8 mouse cellular contexts compared by ENCODE assay signal in the genomic region with DNA sequence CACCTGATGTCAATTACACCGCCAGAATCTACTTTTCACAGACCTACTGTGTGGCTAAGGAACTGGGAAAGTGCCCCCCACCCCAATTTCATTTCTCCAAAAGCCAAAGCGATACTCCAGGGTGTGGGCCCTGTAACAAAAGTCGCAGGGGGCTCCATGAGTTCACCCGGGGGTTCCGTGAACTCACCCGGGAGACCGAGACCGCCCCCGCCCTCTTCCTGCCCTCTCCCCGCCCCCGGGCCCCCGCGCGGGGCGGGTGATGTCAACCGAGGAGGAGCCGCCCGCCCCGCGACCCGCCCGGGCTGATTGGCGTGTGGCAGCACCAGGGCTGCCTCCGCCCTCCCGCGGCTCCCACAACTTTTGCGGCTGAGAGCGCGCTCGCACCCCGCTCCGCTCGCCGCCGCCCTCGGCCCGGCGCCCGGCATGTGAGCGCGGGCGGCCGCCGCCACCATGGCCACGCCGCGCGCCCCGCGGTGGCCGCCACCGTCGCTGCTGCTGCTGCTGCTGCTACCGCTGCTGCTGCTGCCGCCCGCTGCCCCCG. TPM values are rescaled to one million over a fixed set of nuclear protein-coding genes. Genes with fewer than 3 reads are reported as not detected.
DNase-seq lines count a peak whose midpoint lies in the region; ATAC-seq and TF ChIP-seq lines count a peak whose summit lies in the region.

Gene Heg1, plus strand, starts transcription at position 209 of the 541 bp plus-strand sequence.

- peak within 1 kb of the TSS; percentile 93 for H3K9ac ChIP-seq in heart, embryonic 15.5 days
- peak within 1 kb of the TSS; percentile 76 for H3K9ac ChIP-seq in liver, embryonic 16.5 days (ENCODE audit: low read depth, low read length)
- H3K9ac ChIP-seq in neural tube, embryonic 15.5 days (replicated peaks), result peak within 1 kb of the TSS; percentile 77

- no peaks in the 10 kb centered on the region for H3K9me3 ChIP-seq in E14TG2a.4 (ENCODE audit: low read length)
- no peaks in the 10 kb centered on the region for H3K9me3 ChIP-seq in forebrain, embryonic 10.5 days
- H3K9me3 ChIP-seq in heart, embryonic 15.5 days (replicated peaks), result no peaks in the 10 kb centered on the region
- H3K9me3 ChIP-seq in liver, embryonic 16.5 days (replicated peaks; ENCODE audit: control insufficient read depth, low read length), result no peaks in the 10 kb centered on the region
- no peaks in the 10 kb centered on the region for H3K9me3 ChIP-seq in neural tube, embryonic 15.5 days (replicated peaks)

- peak within 1 kb of the TSS; percentile 74 for H3K4me2 ChIP-seq in heart, embryonic 15.5 days
- peak within 1 kb of the TSS; percentile 84 for H3K4me2 ChIP-seq in liver, embryonic 16.5 days (ENCODE audit: low read depth, low read length)
- peak within 1 kb of the TSS; percentile 99 for H3K4me2 ChIP-seq in neural tube, embryonic 15.5 days

- ATAC-seq in heart, embryonic 15.5 days (replicated peaks; ENCODE audit: insufficient number of reproducible peaks, insufficient read depth, low FRiP score, low read depth), result peak; percentile 84
- peak; percentile 88 for ATAC-seq in liver, embryonic 16.5 days (ENCODE audit: low read depth)
- ATAC-seq in neural tube, embryonic 15.5 days (ENCODE audit: low FRiP score), result peak; percentile 79

- no peak for TF ChIP-seq CTCF in E14TG2a.4 (conservative IDR thresholded peaks at IDR 0.05; ENCODE audit: low read length)

- peak within 1 kb of the TSS; percentile 86 for H3K4me3 ChIP-seq in E14TG2a.4 (replicated peaks; ENCODE audit: low read length)
- H3K4me3 ChIP-seq in forebrain, embryonic 10.5 days, result peak within 1 kb of the TSS; percentile 94
- H3K4me3 ChIP-seq in heart, embryonic 15.5 days, result peak within 1 kb of the TSS; percentile 85
- peak within 1 kb of the TSS; percentile 72 for H3K4me3 ChIP-seq in liver, embryonic 16.5 days (ENCODE audit: low read depth, low read length)
- peak within 1 kb of the TSS; percentile 76 for H3K4me3 ChIP-seq in neural tube, embryonic 15.5 days (replicated peaks)

- peak within 1 kb of the TSS; percentile 99 for H3K27ac ChIP-seq in forebrain, embryonic 10.5 days
- H3K27ac ChIP-seq in heart, embryonic 15.5 days, result peak within 1 kb of the TSS; percentile 90
- H3K27ac ChIP-seq in liver, embryonic 16.5 days (ENCODE audit: low read length), result peak within 1 kb of the TSS; percentile 65
- peak within 1 kb of the TSS; percentile 66 for H3K27ac ChIP-seq in neural tube, embryonic 15.5 days (replicated peaks)

- H3K36me3 ChIP-seq in E14TG2a.4 (ENCODE audit: insufficient read depth, low read length), result no peaks in the 10 kb centered on the region
- peaks cover 15% of the 10 kb centered on the region for H3K36me3 ChIP-seq in forebrain, embryonic 10.5 days (replicated peaks)
- H3K36me3 ChIP-seq in heart, embryonic 15.5 days, result no peaks in the 10 kb centered on the region
- H3K36me3 ChIP-seq in liver, embryonic 16.5 days (ENCODE audit: control insufficient read depth, insufficient read depth), result no peaks in the 10 kb centered on the region
- no peaks in the 10 kb centered on the region for H3K36me3 ChIP-seq in neural tube, embryonic 15.5 days

- under 1% methylated on average over 57 of the region's 57 CpGs for WGBS in forebrain, embryonic 10.5 days
- WGBS in heart, embryonic 15.5 days, result under 1% methylated on average over 42 of the region's 57 CpGs
- WGBS in liver, embryonic 16.5 days (ENCODE audit: insufficient replicate concordance), result under 1% methylated on average over 33 of the region's 57 CpGs
- WGBS in neural tube, embryonic 15.5 days, result under 1% methylated on average over 47 of the region's 57 CpGs

- H3K4me1 ChIP-seq in E14TG2a.4 (replicated peaks; ENCODE audit: low read depth, low read length), result peaks cover 49% of the 10 kb centered on the region
- peaks cover 72% of the 10 kb centered on the region for H3K4me1 ChIP-seq in forebrain, embryonic 10.5 days
- H3K4me1 ChIP-seq in heart, embryonic 15.5 days (replicated peaks), result peaks cover 43% of the 10 kb centered on the region
- H3K4me1 ChIP-seq in liver, embryonic 16.5 days (ENCODE audit: control insufficient read depth, low read depth, low read length), result peaks cover 25% of the 10 kb centered on the region
- H3K4me1 ChIP-seq in neural tube, embryonic 15.5 days, result peaks cover 29% of the 10 kb centered on the region

- H3K27me3 ChIP-seq in E14TG2a.4 (ENCODE audit: insufficient read depth, low read length), result peaks cover 70% of the 10 kb centered on the region
- no peaks in the 10 kb centered on the region; the same call in 1 of the 2 replicates for H3K27me3 ChIP-seq in forebrain, embryonic 10.5 days (ENCODE audit: poor library complexity, severe bottlenecking)
- no peaks in the 10 kb centered on the region for H3K27me3 ChIP-seq in heart, embryonic 15.5 days
- no peaks in the 10 kb centered on the region for H3K27me3 ChIP-seq in liver, embryonic 16.5 days (ENCODE audit: control insufficient read depth, insufficient read depth, low read depth, low read length)
- H3K27me3 ChIP-seq in neural tube, embryonic 15.5 days (replicated peaks), result no peaks in the 10 kb centered on the region

- peak; percentile 72 for DNase-seq in c-Kit-positive CD71-negative TER-119-negative erythroid progenitor cells, embryonic 14.5 days (ENCODE audit: low read depth)
- DNase-seq in forebrain, embryonic 10.5 days (ENCODE audit: extremely low spot score, low spot score), result peak; percentile 72
- DNase-seq in kidney, postnatal 14 days, result peak; percentile 89
- peak; percentile 59 for DNase-seq in testis, postnatal 14 days (ENCODE audit: low spot score)

RNA-seq across cellular contexts. Expression of gene Heg1, which starts in this region (rescaled TPM):
- polyA plus RNA-seq in forebrain, embryonic 10.5 days (2016; fragmentation: Nextera tagmentation; extraction: Ambion mirVana), result 22.8 and 23.1 TPM in 2 replicates
- 30.5 and 42.5 TPM in 2 replicates for polyA plus RNA-seq in heart, embryonic 15.5 days (2015; fragmentation: Nextera tagmentation; extraction: Ambion mirVana)
- 3.5 and 4.6 TPM in 2 replicates for polyA plus RNA-seq in liver, embryonic 16.5 days (2015; fragmentation: Nextera tagmentation; extraction: Ambion mirVana)
- polyA plus RNA-seq in neural tube, embryonic 15.5 days (2015; fragmentation: Nextera tagmentation; extraction: Ambion mirVana), result 7.8 and 10.9 TPM in 2 replicates

Comparison
In these comparisons a context has a peak if more than half of its experiments do, and no peak if none do; other contexts are left out.
1. Peak in every context shown above with its lines: DNase-seq, ATAC-seq, H3K4me3 ChIP-seq and H3K27ac ChIP-seq.